Mouse (Mus musculus): ENCODE results near the gene Olfr412.

DNA sequence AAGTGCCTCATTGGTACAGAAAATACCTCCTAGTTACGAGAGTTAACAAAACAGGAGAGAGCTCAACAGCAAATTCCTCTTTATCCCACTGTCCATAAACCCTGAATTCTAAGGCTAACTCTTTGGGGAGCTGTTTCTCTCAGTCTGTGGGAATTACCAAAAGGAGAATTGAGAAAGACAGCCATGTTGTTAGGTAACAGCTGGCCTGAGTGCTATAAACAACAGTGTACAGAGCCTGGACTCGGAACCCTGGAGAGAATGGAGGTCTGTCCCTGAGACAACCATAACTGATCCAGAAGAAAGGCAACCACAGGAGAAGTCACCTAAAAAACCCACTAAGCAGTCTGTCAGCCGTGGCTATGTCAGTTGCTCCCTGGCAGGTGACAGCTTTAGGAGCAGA lies 50.6 kb downstream of the Olfr412 start:
- TF ChIP-seq POLR2A (IDR thresholded peaks at IDR 0.05; ENCODE audit: borderline replicate concordance, extremely low read depth, insufficient read depth, insufficient read length, poor library complexity, severe bottlenecking), result no peak
- TF ChIP-seq CTCF (IDR thresholded peaks at IDR 0.05; ENCODE audit: borderline replicate concordance, extremely low read depth, insufficient read depth, insufficient read length), result no peak

Data from brain, embryonic 14.5 days (tissue).